Mouse (Mus musculus) embryonic facial prominence, embryonic 14.5 days (tissue): ENCODE results near the gene Ltbp4. TPM values are rescaled to one million over a fixed set of nuclear protein-coding genes. Genes with fewer than 3 reads are reported as not detected.

Experiments used
- ATAC-seq: fragments of 200-750 bp; cut with Nextera tagmentation; 2 replicates; pipeline ENCODE4 v1.8.0; 2017; ENCODE audit warnings: low read depth, moderate number of reproducible peaks, moderate TSS enrichment
- DNase-seq: peaks from one replicate; pipeline ENCODE4 v3.0.0-alpha.2; 2015; ENCODE audit warnings: low spot score
- H3K27ac ChIP-seq: fragments of 300-500 bp; sonication (generic); replicated peaks from 2 replicates; pipeline ENCODE4 v1.5.1; 2014; ENCODE audit warnings: low read depth, mild to moderate bottlenecking, low read length, moderate library complexity
- H3K27me3 ChIP-seq: fragments of 300-500 bp; sonication (generic); replicated peaks from 2 replicates; pipeline ENCODE4 v1.6.1; 2014; ENCODE audit warnings: low read length; ENCODE audit not compliant: control insufficient read depth, insufficient read depth
- H3K36me3 ChIP-seq: fragments of 300-500 bp; sonication (generic); 2 replicates; pipeline ENCODE4 v1.6.1; 2014; ENCODE audit warnings: low read length, mixed read lengths; ENCODE audit not compliant: control insufficient read depth, insufficient read depth
- H3K4me1 ChIP-seq: fragments of 300-500 bp; sonication (generic); 2 replicates; pipeline ENCODE4 v1.6.1; 2014; ENCODE audit warnings: antibody characterized with exemption, low read length; ENCODE audit not compliant: control insufficient read depth, insufficient read depth
- H3K4me2 ChIP-seq: fragments of 300-500 bp; sonication (generic); 2 replicates; pipeline ENCODE4 v1.6.1; 2014; ENCODE audit warnings: low read depth, mild to moderate bottlenecking, low read length, moderate library complexity, mixed read lengths
- H3K4me3 ChIP-seq: fragments of 300-500 bp; sonication (generic); 2 replicates; pipeline ENCODE4 v1.5.1; 2014; ENCODE audit warnings: low read depth, mild to moderate bottlenecking, low read length
- H3K9ac ChIP-seq: fragments of 300-500 bp; sonication (generic); 2 replicates; pipeline ENCODE4 v1.6.1; 2014; ENCODE audit warnings: low read depth, mild to moderate bottlenecking, low read length, moderate library complexity, mixed read lengths
- H3K9me3 ChIP-seq: fragments of 300-500 bp; sonication (generic); 2 replicates; pipeline ENCODE4 v1.6.1; 2016; ENCODE audit warnings: low read length; ENCODE audit not compliant: control insufficient read depth
- WGBS: fragments of 180-500 bp; shearing (Covaris S2); extraction: QIAGEN DNeasy Blood & Tissue Kit; methylation state at CpG from one replicate; pipeline ENCODE4 v1.1.7; 2014; 5-methylcytosine and 5-hydroxymethylcytosine counted together
- polyA plus RNA-seq: library from polyadenylated mRNA; unstranded; fragments of >200 nt; fragmentation: Nextera tagmentation; extraction: Ambion mirVana; gene quantifications from 2 replicates; pipeline ENCODE4 v1.2.1, GENCODE M21; 2014

Ltbp4 gene
- polyA plus RNA-seq, 1 experiment from 2014 or later, result 74.2 TPM

DNA sequence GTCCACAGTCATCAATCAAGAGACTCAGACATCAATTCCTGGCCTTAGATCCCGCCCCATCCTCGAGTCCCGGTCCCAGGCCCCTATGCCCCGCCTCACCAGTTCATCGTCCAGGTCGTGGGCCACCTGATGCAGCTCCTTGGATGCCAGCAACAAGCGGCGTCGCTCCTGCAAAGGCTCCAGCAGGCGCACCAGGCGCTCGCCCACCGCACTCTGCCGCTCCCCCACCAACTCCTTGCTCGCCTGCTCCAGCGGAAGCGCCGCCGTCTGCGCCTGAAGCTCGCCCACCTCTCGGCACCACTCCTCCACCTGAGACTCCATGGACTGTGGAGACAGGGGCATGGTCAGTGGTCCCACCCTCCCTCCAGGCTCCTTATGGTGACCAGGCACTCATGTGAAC, 37.8 kb upstream of the Ltbp4 start:
- Histone ChIP-seq H3K4me3 (peak overlapping the region; percentile 18; the same call in 1 of the 2 replicates), H3K36me3 (no peaks in the 10 kb centered on the region), H3K4me1 (peaks cover 5% of the 10 kb centered on the region; the same call in 1 of the 2 replicates), H3K27me3 (peaks cover 73% of the 10 kb centered on the region), H3K9me3 (peaks cover 5% of the 10 kb centered on the region; the same call in 1 of the 2 replicates), H3K27ac (no peak overlapping the region), H3K9ac (no peak overlapping the region; the same call in 1 of the 2 replicates), H3K4me2 (peak overlapping the region; percentile 34)
- ATAC-seq (no peak), DNase-seq (no peak)
- 0% methylated on average over 5 of the region's 22 CpGs for WGBS

GRCm38 (mm10) chr7:27371715-27372462, 34.4 kb upstream of the Ltbp4 start:
- DNase-seq, result peak; percentile 77
- WGBS, result 6% methylated on average over 33 of the region's 44 CpGs

GRCm38 (mm10) chr7:27369111-27369510, 31.6 kb upstream of the Ltbp4 start:
- peaks cover 98% of the 10 kb centered on the region for H3K27me3 ChIP-seq

More at GRCm38 (mm10) chr7:27371715-27372462, 34.4 kb upstream of the Ltbp4 start:
- Histone ChIP-seq H3K27ac (peak overlapping the region; percentile 49; the same call in 1 of the 2 replicates), H3K27me3 (peaks cover 96% of the 10 kb centered on the region), H3K9me3 (peaks cover 11% of the 10 kb centered on the region; the same call in 1 of the 2 replicates), H3K4me2 (peak overlapping the region; percentile 37), H3K4me1 (0 out of 2 replicates have a peak, but pooled peaks cover 6% of the 10 kb centered on the region), H3K4me3 (peak overlapping the region; percentile 21), H3K36me3 (no peaks in the 10 kb centered on the region), H3K9ac (0 out of 2 replicates have a peak overlapping the region, but pooled peaks have one; percentile 47)
- peak; percentile 58; the same call in 1 of the 2 replicates for ATAC-seq

GRCm38 (mm10) chr7:27367976-27368375, 30.5 kb upstream of the Ltbp4 start:
- Histone ChIP-seq H3K27me3 (peaks cover 100% of the 10 kb centered on the region), H3K27ac (no peak overlapping the region), H3K4me3 (peak overlapping the region; percentile 13; the same call in 1 of the 2 replicates), H3K9ac (no peak overlapping the region), H3K4me2 (peak overlapping the region; percentile 33), H3K4me1 (0 out of 2 replicates have a peak, but pooled peaks cover 6% of the 10 kb centered on the region), H3K36me3 (no peaks in the 10 kb centered on the region), H3K9me3 (peaks cover 6% of the 10 kb centered on the region; the same call in 1 of the 2 replicates)
- DNase-seq (no peak), ATAC-seq (no peak)
- WGBS, result 17% methylated on average over 11 of the region's 11 CpGs

More at GRCm38 (mm10) chr7:27369111-27369510, 31.6 kb upstream of the Ltbp4 start:
- DNase-seq (no peak), ATAC-seq (no peak)
- Histone ChIP-seq H3K4me1 (0 out of 2 replicates have a peak, but pooled peaks cover 6% of the 10 kb centered on the region), H3K4me2 (no peak overlapping the region), H3K9me3 (peaks cover 6% of the 10 kb centered on the region; the same call in 1 of the 2 replicates), H3K36me3 (no peaks in the 10 kb centered on the region), H3K27ac (no peak overlapping the region), H3K4me3 (no peak overlapping the region), H3K9ac (no peak overlapping the region)
- 83% methylated on average over 19 of the region's 19 CpGs for WGBS

GRCm38 (mm10) chr7:27366082-27366844, 28.8 kb upstream of the Ltbp4 start:
- Histone ChIP-seq H3K36me3 (no peaks in the 10 kb centered on the region), H3K4me1 (0 out of 2 replicates have a peak, but pooled peaks cover 6% of the 10 kb centered on the region), H3K27ac (no peak overlapping the region), H3K4me2 (no peak overlapping the region), H3K9me3 (peaks cover 6% of the 10 kb centered on the region; the same call in 1 of the 2 replicates), H3K4me3 (no peak overlapping the region), H3K9ac (no peak overlapping the region), H3K27me3 (peaks cover 90% of the 10 kb centered on the region)
- 43% methylated on average over 20 of the region's 21 CpGs for WGBS
- DNase-seq (no peak), ATAC-seq (no peak)

DNA sequence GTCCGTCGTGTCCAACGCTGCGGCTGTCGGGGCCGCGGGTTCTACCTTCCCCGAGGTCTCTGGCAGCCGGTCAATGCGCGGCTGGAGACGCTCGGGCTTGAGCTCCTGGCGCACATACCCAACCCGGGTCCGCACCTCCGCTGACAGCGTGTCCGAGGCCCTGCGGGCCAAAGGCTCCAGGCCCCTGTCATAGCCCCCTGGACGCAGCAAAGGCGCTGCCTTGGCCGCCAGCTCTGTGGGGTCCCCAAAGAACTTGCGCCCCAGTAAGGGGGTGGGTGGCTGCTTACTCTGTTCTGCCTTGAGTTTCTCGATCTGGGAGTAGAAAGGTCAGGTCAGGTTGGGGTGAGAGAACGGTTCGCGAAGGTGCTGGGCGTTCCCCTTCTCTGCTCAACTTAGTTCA, 26.9 kb upstream of the Ltbp4 start:
- no peaks in the 10 kb centered on the region for H3K9me3 ChIP-seq
- H3K27ac ChIP-seq, result no peak overlapping the region
- DNase-seq (no peak), ATAC-seq (no peak)
- 0 out of 2 replicates have a peak, but pooled peaks cover 6% of the 10 kb centered on the region for H3K4me1 ChIP-seq
- peak overlapping the region; percentile 8; the same call in 1 of the 2 replicates for H3K4me2 ChIP-seq
- H3K36me3 ChIP-seq, result no peaks in the 10 kb centered on the region
- WGBS, result 11% methylated on average over 8 of the region's 29 CpGs
- H3K27me3 ChIP-seq, result peaks cover 71% of the 10 kb centered on the region
- no peak overlapping the region for H3K4me3 ChIP-seq
- no peak overlapping the region for H3K9ac ChIP-seq

DNA sequence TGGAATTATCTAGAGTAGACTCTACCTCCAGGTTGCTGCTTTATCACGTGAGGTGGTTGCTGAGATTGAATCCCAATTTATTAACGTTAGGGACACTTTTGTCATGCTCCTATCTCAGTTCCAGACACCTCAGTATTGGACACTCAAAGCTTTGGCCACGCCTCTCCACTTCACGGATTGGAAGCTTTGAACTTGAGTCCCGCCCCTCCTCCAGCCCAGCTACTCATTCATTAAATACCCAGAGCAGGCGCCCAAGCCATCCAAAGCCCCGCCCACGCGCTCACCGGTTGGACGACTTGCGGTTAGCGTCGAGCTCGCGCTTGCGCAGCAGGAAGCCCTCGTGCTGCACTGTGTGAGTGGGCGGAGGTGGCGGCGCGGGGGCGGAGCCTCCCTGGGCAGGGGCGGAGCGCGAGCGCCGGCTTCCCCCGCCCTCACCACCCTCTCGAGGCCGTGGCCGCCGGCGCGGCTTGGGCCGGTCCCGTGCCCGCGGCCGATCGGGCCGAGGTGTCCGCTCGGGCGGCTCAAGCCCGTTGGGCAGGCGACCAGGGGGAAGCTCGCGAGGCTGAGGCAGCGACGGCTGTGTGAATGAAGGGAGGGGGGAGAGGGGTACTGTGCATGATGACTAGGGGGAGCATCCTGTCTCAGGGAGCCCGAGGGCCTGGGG, 23.9 kb upstream of the Ltbp4 start:
- ATAC-seq, result peak; percentile 96
- under 1% methylated on average over 40 of the region's 52 CpGs for WGBS
- H3K27me3 ChIP-seq, result peaks cover 54% of the 10 kb centered on the region

GRCm38 (mm10) chr7:27360749-27361148, 23.3 kb upstream of the Ltbp4 start:
- DNase-seq, result no peak
- Histone ChIP-seq H3K27ac (no peak overlapping the region), H3K4me3 (no peak overlapping the region), H3K27me3 (peaks cover 49% of the 10 kb centered on the region), H3K9ac (no peak overlapping the region), H3K36me3 (no peaks in the 10 kb centered on the region), H3K4me1 (peaks cover 9% of the 10 kb centered on the region), H3K9me3 (no peaks in the 10 kb centered on the region), H3K4me2 (peak overlapping the region; percentile 72)
- 50% methylated on average over 6 of the region's 6 CpGs for WGBS
- no peak for ATAC-seq

More for the DNA sequence above, 23.9 kb upstream of the Ltbp4 start:
- Histone ChIP-seq H3K27ac (no peak overlapping the region), H3K4me1 (peaks cover 5% of the 10 kb centered on the region), H3K4me3 (peak overlapping the region; percentile 55), H3K4me2 (peak overlapping the region; percentile 72), H3K9ac (peak overlapping the region; percentile 67), H3K36me3 (no peaks in the 10 kb centered on the region), H3K9me3 (no peaks in the 10 kb centered on the region)
- DNase-seq, result peak; percentile 100
